Mouse (Mus musculus) embryonic stem cell, embryonic (primary cell): ENCODE measurements around the gene Gm11492.

ENCODE experiments used
- CTCF ChIA-PET, 4 experiments: fragments of 300-600 bp in 2 of 4; fragments of 350-600 bp in 2 of 4; sonication (Branson Sonifier 250); formaldehyde crosslinking; loops; one replicate each; lab custom pipeline; 2022; ENCODE audit warnings: inconsistent platforms in 2 of 4; lab: Charles Lee
- POLR2A ChIA-PET, 4 experiments: fragments of 300-600 bp in 2 of 4; fragments of 350-600 bp in 2 of 4; sonication (Branson Sonifier 250); formaldehyde crosslinking; loops; one replicate each; lab custom pipeline; 2022; ENCODE audit warnings: antibody characterized with exemption in 4 of 4, inconsistent platforms in 1 of 4; lab: Charles Lee

Gene Gm11492

GRCm38 (mm10) chr11:87615551-87615950 lies 49.1 kb downstream of the Gm11492 start:
- ChIA-PET POLR2A (interaction anchor here in 3 of 4 experiments (0.5 to 2.7 kb wide), 7 partner anchors 9 to 540 kb away, joined by 3 to 14 read pairs (median 5); partner anchors contain the start of gene Mtmr4 (in 1 of the 3)), CTCF (no interaction called here)

GRCm38 (mm10) chr11:87615952-87616351 lies 49.5 kb downstream of the Gm11492 start:
- POLR2A ChIA-PET: interaction anchor here (0.5 to 2.7 kb wide), 10 partner anchors 9 to 146 kb away, joined by 3 to 14 read pairs (median 4); partner anchors contain the start of gene Mtmr4 (in 1 of the 4)

GRCm38 (mm10) chr11:87616790-87617474 lies 50.5 kb downstream of the Gm11492 start, which contains the start of gene Hsf5:
Hsf5 (plus strand) TSS chr11:87617164.
- ChIA-PET CTCF (interaction anchor here in 1 of 4 experiments (0.6 to 0.9 kb wide), 3 partner anchors 22 to 371 kb away, joined by 3 read pairs; no protein-coding TSS in a partner anchor), POLR2A (interaction anchor here in 3 of 4 experiments (0.7 to 2.7 kb wide), 23 partner anchors 8 to 194 kb away, joined by 3 to 14 read pairs (median 3); partner anchors contain the start of gene Mtmr4 (in 3 of the 3))

More at GRCm38 (mm10) chr11:87615952-87616351, 49.5 kb downstream of the Gm11492 start:
- CTCF ChIA-PET: no interaction called here

GRCm38 (mm10) chr11:87617606-87618005 lies 51.2 kb downstream of the Gm11492 start:
- POLR2A ChIA-PET: interaction anchor here in 3 of 4 experiments (0.7 to 2.7 kb wide), 20 partner anchors 9 to 195 kb away, joined by 3 to 14 read pairs (median 4); partner anchors contain the start of gene Mtmr4 (in 2 of the 3)
- CTCF ChIA-PET: interaction anchor here in 1 of 4 experiments (0.6 to 0.9 kb wide), 2 partner anchors 249 to 370 kb away, joined by 3 read pairs; no protein-coding TSS in a partner anchor
